Mouse (Mus musculus) retina, embryonic 14.5 days (tissue): ENCODE results near the gene Nupl1.

ENCODE experiments used
- DNase-seq: peaks from one replicate; pipeline ENCODE4 v3.0.0-alpha.2; 2015; ENCODE audit warnings: low spot score

Gene Nupl1

GRCm38 (mm10) chr14:60238551-60238950 is 12.7 kb downstream of the Nupl1 start:
- DNase-seq: no peak

DNA sequence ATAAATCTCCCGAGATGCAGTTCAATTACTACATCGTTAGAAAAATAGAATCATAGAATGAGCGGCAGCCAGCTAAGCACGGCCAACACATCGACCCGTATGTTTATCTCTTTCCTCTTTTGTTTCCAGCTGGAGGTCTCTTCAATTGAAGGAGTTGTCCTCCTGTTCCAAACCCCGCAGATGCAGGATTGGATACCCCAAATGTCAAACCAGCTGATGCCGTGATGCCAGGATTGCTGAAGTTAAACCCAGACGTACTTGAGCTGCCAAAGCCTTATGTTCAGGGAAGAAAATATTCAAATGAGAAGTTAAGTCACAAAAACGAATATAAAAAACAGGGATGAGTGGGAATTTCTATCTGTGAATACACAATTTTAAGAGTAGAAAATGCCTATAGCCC is 31.3 kb downstream of the Nupl1 start:
- DNase-seq: no peak

- DNase-seq: no peak
Observed at GRCm38 (mm10) chr14:60217616-60218015, 33.6 kb downstream of the Nupl1 start.

DNA sequence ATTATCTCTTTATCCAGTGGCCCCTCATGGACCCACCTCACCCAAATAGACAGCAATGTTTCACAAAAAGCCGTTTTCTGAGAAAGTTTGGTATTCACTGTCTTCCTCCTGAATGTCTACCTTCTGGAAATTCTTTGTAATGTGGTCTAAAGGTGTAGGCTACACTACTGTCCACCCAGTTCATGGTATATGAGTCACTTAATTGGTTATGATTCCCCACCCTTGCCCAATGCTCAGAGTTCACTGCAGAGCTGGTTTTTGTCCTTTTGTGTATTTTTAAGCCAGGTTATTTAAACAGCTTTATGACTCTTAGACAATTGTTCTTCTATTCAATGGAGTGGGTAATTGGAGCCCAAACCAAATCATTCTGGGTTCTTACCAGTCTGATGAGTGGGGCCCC is 35.1 kb downstream of the Nupl1 start:
- DNase-seq: no peak

- no peak for DNase-seq
Observed at GRCm38 (mm10) chr14:60215000-60215399, 36.2 kb downstream of the Nupl1 start.

DNA sequence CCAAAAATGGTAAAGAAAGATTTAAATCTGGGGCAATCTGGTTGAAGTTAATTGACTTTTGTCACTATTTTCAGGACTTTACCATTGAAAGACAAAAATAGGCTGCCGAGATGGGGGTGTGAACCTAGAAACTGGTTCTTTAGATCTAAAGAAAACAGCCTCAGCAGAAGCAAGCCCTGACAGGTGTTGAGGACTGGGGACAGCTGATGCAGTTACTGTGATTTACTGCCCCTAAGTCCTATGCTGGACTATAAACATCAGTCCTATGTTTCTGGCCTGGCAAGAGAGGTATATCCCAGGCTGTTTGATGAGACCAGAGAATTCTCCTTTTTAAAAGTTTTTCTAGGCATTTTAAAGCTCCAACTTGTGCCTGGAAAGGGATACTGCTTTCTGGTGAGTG is 37.2 kb downstream of the Nupl1 start:
- DNase-seq: no peak

GRCm38 (mm10) chr14:60209166-60209565 is 42.1 kb downstream of the Nupl1 start:
- DNase-seq: no peak

DNA sequence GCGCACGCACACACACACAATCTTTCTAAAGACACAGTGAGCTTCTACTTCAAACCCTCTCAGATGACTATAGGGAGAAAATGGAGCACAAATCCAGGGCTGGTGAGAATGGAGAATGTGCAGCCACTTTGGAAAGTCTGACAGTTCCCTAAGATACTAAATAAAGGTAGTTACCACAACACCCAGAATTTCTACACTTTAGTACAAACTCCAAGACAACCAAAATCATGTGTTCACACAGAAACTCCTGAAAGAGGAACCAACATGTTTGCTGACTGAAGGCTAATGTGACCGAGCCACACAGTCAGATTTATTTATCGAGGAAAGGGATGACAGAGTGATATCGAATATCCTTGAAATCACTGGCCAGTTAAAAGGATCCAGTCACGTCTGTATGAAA is 46.2 kb downstream of the Nupl1 start:
- DNase-seq: no peak

DNA sequence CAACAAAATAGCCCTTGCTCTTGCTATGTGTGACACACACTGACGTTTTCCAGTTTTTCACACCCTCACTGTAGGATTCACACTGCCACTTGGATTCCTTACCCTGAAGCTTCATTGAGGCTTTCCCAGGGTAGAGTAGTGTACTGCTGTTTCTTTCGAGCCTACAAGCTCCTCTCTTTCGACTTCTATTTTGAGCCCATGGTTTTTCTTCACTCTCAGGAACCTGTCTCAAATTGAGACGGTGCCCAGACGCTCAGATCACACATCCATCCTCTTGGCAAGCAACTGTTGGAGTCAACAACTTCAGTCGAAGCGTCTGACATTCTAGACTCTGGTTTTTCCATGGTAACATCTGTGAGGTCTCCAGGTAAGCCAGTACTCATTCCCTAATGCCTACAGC is 54.3 kb downstream of the Nupl1 start, which contains the start of gene Atp8a2:
Gene Atp8a2, minus strand, starts transcription at position 296 of the 400 bp plus-strand sequence.
- no peak for DNase-seq

DNA sequence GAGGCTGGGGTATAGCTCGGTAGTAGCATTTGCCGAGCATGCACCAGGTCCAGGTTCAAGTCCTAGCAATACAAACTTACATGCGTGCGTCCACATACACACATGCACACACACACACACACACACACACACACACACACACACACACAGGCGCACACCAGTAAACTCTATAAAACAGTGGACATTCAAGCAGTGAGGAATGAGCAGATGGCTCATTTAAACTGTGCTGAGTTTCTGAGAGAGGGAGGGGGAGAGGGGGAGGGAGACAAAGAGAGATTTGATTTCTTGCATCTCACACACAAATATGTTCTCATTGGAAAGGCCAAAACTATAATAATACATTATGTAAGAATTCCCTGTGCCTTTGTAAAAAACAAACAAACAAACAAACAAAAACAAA is 55.2 kb downstream of the Nupl1 start:
- no peak for DNase-seq

GRCm38 (mm10) chr14:60194606-60195005 is 56.6 kb downstream of the Nupl1 start:
- DNase-seq: no peak

DNA sequence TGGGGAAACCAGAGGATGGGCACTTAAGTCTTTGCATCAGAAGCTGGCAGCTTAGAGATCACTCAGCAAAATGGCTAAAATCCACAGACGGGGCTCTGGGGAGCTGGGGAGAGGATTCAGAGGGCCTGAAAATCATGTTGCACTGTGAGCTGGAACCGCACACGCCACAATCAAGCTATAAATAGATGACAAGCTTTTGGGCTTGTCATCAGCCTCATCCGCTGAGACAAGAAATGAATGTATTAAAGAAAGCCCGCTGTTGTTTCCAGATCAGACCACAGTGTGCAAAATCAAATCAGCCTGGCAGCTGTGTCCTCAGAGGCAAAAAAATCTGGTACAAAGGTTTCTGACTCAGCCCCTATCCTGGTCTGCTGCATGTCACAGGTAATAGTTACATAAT is 61.5 kb downstream of the Nupl1 start:
- DNase-seq: no peak

DNA sequence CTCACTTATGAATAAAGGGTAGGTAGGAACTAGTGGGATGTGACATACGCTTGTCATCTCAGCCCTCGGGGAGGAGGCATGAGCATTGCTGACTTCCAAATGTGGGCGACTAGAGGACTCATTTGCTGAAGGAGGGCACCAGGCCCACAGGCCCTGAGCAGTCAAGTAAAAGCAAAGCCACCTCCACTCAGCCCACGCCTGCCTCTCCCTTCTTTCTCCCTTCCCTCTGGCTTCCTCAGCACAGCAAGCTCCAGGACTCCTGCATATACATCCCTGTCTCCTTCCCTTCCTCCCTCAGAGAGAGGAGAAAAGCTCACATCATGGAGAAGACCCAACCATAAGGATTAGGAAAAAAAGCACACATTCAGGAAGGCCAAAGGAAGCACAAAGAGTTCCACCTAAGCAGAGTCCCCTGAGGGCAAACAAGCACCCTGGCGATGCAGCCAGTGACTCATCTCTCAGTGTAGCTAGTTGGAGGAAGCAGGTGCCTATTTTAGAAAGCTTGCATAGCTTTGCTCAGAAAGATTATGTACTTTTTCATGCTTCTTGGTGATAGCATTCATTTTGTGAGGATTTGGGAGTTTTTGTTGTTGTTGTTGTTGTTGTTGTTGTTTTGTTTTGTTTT is 62.9 kb downstream of the Nupl1 start:
- DNase-seq: no peak

DNA sequence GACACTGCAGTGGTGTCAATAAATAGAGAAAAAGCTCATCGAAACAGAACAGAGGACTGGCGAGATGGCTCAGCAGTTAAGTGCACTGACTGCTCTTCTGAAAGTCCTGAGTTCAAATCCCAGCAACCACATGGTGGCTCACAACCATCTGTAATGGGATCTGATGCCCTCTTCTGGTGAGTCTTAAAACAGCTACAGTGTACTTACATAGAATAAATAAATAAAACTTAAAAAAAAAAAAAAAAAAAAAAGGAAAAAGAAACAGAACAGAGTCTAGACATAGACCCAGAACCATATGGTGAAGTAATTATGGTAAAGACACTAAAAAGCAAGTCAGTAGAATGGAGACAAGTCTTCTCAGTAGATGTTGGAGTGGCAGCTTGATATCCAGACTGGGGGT is 69.9 kb downstream of the Nupl1 start:
- DNase-seq: no peak

DNA sequence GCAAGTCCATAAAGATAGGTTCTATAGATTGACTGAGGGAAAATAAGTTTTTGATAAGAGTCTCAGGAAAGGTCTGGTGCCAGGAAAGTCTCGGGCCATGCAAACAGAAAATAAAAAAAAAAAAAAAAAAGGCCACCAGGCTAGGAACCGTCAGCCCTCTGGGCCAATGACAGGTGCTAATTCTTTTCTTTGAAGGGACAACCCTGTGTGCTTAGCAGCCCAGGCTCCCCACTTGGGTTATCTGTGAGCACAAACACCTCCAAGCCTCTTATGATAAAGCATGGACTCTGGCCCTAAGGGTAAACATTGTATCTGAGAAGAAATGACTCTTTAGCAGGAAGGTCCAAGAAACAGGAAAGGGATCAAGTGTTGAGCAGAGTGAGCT is 72.7 kb downstream of the Nupl1 start:
- DNase-seq: no peak

GRCm38 (mm10) chr14:60177614-60178570 is 73.3 kb downstream of the Nupl1 start:
- DNase-seq: no peak

- peak; percentile 71 for DNase-seq
Observed at GRCm38 (mm10) chr14:60176891-60177613, 74.2 kb downstream of the Nupl1 start.

GRCm38 (mm10) chr14:60176469-60176890 is 74.8 kb downstream of the Nupl1 start:
- DNase-seq: peak; percentile 36

- peak; percentile 60 for DNase-seq
Observed at GRCm38 (mm10) chr14:60172286-60173055, 78.8 kb downstream of the Nupl1 start.

DNA sequence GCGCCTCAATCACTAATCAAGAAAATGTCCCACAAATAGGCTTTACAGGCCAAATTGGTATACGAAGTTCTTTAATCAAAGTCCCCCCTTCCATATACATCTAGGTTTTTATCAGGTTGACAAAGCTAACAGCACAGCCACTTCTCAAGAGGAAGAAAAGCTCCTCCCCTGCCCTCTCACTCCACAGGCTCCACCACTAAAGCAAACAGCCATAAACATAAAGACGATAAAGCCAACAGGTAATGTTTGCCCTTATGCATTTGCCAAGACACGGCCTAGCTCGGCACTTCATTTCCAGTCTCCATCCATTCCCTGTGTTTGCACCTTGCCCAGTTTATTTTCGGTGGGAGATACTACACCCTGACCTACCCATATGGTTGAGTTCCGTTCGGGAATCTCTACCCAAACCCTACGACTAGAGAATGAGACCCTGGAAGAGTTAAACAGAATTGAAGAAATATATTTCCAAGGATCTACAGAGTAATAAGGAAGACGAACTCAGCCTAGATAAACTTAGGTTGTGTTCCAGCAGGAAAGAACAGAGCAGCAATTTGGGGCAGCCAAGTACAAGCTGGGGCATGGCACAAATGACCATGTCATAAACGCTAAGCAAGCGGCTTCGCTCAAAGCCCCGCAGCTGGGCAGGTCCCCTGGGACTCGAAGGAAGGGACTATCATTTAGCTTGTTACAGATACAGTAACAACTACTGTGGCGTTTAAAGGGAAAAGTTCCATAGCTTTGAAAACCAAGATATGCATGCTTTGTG is 80.2 kb downstream of the Nupl1 start:
- peak; percentile 13 for DNase-seq

- DNase-seq: no peak
Observed at GRCm38 (mm10) chr14:60163367-60163766, 87.9 kb downstream of the Nupl1 start.
